Mouse (Mus musculus) lung, postnatal 0 days (tissue): Measurements from ENCODE around the gene Ccl9.

Experiments used
- CTCF ChIP-seq: IDR thresholded peaks from 2 replicates; pipeline ENCODE4 v1.5.1; 2016; ENCODE audit warnings: antibody characterized with exemption, mild to moderate bottlenecking
- EP300 ChIP-seq: IDR thresholded peaks from 2 replicates; pipeline ENCODE4 v1.6.1; 2016; ENCODE audit warnings: antibody characterized with exemption, mild to moderate bottlenecking, control low read depth

GRCm38 (mm10) chr11:83605535-83605934, 27.1 kb upstream of the Ccl9 start:
- TF ChIP-seq CTCF (no peak), EP300 (peak; percentile 27; the same call in 1 of the 2 replicates)
